Mouse (Mus musculus) thymus, adult 2 months (tissue): ENCODE measurements around the gene Fam111a. TPM values are rescaled to one million over a fixed set of nuclear protein-coding genes. Genes with fewer than 3 reads are reported as not detected.

ENCODE experiments used
- DNase-seq: peaks from one replicate; pipeline ENCODE4 v3.0.0; 2021
- H3K27ac ChIP-seq: fragments of 200-500 bp; 2 replicates; pipeline ENCODE4 v1.5.1; 2012; ENCODE audit warnings: low read length, control low read depth; ENCODE audit not compliant: control insufficient read depth, insufficient read depth
- H3K27me3 ChIP-seq: fragments of 200-500 bp; 2 replicates; pipeline ENCODE4 v1.6.1; 2012; ENCODE audit warnings: mild to moderate bottlenecking, low read length, moderate library complexity, mixed read lengths; ENCODE audit not compliant: control insufficient read depth, insufficient read depth
- H3K36me3 ChIP-seq: fragments of 200-500 bp; 2 replicates; pipeline ENCODE4 v1.6.1; 2012; ENCODE audit warnings: mild to moderate bottlenecking, low read length, moderate library complexity; ENCODE audit not compliant: control insufficient read depth, insufficient read depth
- H3K4me1 ChIP-seq: fragments of 200-500 bp; replicated peaks from 2 replicates; pipeline ENCODE4 v1.6.1; 2012; ENCODE audit warnings: low read length; ENCODE audit not compliant: control insufficient read depth, insufficient read depth
- H3K4me3 ChIP-seq: fragments of 200-500 bp; 2 replicates; pipeline ENCODE4 v1.5.1; 2012; ENCODE audit warnings: mild to moderate bottlenecking, low read length, control low read depth, moderate library complexity; ENCODE audit not compliant: control insufficient read depth, insufficient read depth
- CTCF ChIP-seq: fragments of 200-500 bp; IDR thresholded peaks from 2 replicates; pipeline ENCODE4 v1.5.1; 2012; ENCODE audit warnings: mild to moderate bottlenecking, control low read depth, low read length, moderate library complexity, borderline replicate concordance; ENCODE audit not compliant: control insufficient read depth, poor library complexity, insufficient read depth; ENCODE audit errors: extremely low read depth
- POLR2A ChIP-seq: fragments of 200-500 bp; IDR thresholded peaks from 2 replicates; pipeline ENCODE4 v1.6.1; 2012; ENCODE audit warnings: mild to moderate bottlenecking, low read length, control low read depth, moderate library complexity; ENCODE audit not compliant: control insufficient read depth, poor library complexity, insufficient read depth; ENCODE audit errors: extremely low read depth
- WGBS: fragments of 180-500 bp; shearing (Covaris S2); methylation state at CpG from one replicate; pipeline ENCODE4 v1.1.7; 2018; 5-methylcytosine and 5-hydroxymethylcytosine counted together
- polyA plus RNA-seq: library from polyadenylated mRNA; depleted of rRNA; stranded (reverse); fragments of >200 nt; gene quantifications from 2 replicates; pipeline ENCODE4 v1.2.3, GENCODE M21; 2012

Gene Fam111a
- polyA plus RNA-seq, 1 experiment: 4.4 TPM

DNA sequence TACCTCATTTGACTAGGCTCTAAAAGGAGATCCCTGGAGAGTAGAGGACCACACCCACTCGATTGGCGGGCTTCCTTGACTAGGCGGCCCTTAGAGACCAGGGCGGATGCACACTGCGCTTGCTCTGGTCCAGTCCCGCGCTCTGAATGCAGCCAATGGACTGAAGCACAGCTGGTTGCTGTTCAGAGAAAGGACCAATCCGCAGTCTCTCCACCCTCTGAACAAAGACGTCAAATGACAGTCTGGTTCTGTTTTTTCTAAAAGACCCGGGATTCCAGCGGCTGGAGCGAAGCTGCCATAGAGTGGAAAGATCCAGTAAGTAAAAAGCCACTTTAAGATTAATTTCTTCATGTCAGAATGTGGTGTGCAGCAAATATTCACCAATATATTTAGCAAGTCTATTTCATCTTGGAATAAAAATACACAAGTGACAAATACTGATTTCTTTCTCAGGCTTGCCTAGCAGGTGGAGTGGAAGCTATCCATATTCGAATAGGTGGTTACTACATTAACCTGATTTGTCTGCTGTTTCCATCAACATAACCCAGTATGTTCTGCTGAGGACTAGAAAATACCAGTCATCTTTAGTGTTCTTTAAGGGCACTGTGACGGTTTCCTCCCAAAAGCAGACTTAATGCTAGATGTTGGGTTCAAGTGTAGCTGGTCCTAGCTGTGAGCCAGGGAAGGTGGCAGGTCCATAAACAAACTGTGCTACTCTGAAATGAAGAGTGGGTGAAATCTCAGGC is 27.9 kb downstream of the Fam111a start:
- Histone ChIP-seq H3K27me3 (no peaks in the 10 kb centered on the region), H3K36me3 (0 out of 2 replicates have a peak, but pooled peaks cover 4% of the 10 kb centered on the region), H3K4me1 (peaks cover 21% of the 10 kb centered on the region), H3K27ac (peak overlapping the region; percentile 74; the same call in 1 of the 2 replicates), H3K4me3 (peak overlapping the region; percentile 48)
- 2% methylated on average over 14 of the region's 14 CpGs for WGBS
- peak; percentile 70 for DNase-seq
- no peak for TF ChIP-seq POLR2A
- no peak for TF ChIP-seq CTCF

DNA sequence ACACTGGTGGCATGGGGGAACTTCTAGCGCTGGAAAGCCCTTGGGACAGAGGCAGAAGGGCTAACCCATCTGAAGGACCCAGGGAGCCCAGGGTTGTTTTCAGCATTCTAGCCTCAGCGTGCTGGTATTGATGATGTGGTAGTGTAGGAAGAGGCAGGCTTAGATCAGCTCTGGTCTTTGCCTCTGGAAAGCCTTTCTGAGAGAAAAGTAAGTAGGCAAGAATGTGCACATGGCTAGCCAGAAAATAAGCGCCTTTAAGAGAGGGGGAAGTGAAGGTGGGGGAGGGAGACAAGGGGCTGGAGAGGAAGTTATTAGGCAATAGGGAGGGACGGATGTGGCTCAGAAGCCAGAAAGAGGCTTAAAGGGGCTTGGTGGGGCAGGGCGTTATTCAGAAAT is 28.5 kb downstream of the Fam111a start:
- H3K36me3 ChIP-seq: 0 out of 2 replicates have a peak, but pooled peaks cover 4% of the 10 kb centered on the region
- WGBS: 2% methylated on average over 5 of the region's 5 CpGs
- peak overlapping the region; percentile 48 for H3K4me3 ChIP-seq
- no peaks in the 10 kb centered on the region for H3K27me3 ChIP-seq
- no peak for TF ChIP-seq POLR2A
- no peak for TF ChIP-seq CTCF
- DNase-seq: no peak
- peaks cover 21% of the 10 kb centered on the region for H3K4me1 ChIP-seq
- H3K27ac ChIP-seq: peak overlapping the region; percentile 74; the same call in 1 of the 2 replicates

DNA sequence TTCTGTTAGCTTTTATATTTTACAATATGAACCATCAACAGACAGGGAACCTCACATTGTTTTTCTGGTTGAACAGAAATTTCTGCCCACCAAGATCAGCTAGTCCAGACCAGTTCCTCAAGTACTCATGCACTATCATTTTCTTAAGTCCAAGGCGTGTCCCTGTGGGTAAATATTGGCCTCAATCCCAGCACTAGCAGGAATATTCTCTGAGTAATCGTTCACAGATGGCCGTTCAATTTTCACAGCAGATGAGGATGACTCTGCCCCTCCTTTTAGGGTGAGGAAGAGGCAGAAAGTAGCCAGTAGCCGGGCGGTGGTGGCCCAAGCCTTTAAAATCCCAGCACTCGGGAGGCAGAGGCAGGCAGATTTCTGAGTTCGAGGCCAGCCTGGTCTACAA is 29.6 kb downstream of the Fam111a start:
- Histone ChIP-seq H3K27ac (no peak overlapping the region), H3K27me3 (no peaks in the 10 kb centered on the region), H3K36me3 (0 out of 2 replicates have a peak, but pooled peaks cover 4% of the 10 kb centered on the region), H3K4me3 (no peak overlapping the region), H3K4me1 (peaks cover 21% of the 10 kb centered on the region)
- TF ChIP-seq POLR2A (no peak), CTCF (no peak)
- 84% methylated on average over 7 of the region's 7 CpGs for WGBS
- no peak for DNase-seq

- 72% methylated on average over 2 of the region's 2 CpGs for WGBS
- Histone ChIP-seq H3K4me3 (no peak overlapping the region), H3K27ac (no peak overlapping the region), H3K27me3 (no peaks in the 10 kb centered on the region), H3K36me3 (0 out of 2 replicates have a peak, but pooled peaks cover 4% of the 10 kb centered on the region), H3K4me1 (peaks cover 21% of the 10 kb centered on the region)
- DNase-seq: no peak
- TF ChIP-seq CTCF (no peak), POLR2A (no peak)
These were observed 30.0 kb downstream of the Fam111a start for GRCm38 (mm10) chr19:12575514-12575913.

DNA sequence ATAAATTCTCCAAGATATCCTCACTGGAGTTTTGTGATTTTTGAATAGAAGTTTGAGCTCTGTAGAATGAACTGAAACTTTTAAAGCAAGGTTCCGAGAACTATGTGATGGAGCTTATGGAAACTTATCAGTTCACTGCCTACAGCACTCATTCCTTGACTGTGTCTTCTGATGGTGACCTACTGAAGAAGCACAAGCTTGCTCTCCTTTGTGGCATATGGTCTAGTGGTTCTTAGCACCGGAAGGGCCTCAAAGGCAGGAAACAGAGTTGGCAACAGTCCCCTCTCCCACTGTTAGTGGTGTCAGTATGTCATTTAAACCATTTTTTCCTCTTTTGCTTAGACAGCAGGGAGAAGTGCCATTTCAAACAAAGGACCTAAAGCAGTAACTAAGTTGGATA is 31.1 kb downstream of the Fam111a start:
- Histone ChIP-seq H3K27me3 (no peaks in the 10 kb centered on the region), H3K27ac (no peak overlapping the region), H3K36me3 (0 out of 2 replicates have a peak, but pooled peaks cover 4% of the 10 kb centered on the region), H3K4me1 (peaks cover 21% of the 10 kb centered on the region), H3K4me3 (no peak overlapping the region)
- no peak for TF ChIP-seq CTCF
- TF ChIP-seq POLR2A: no peak
- no peak for DNase-seq
- 50% methylated on average over 2 of the region's 2 CpGs for WGBS

GRCm38 (mm10) chr19:12585310-12585709 is 39.8 kb downstream of the Fam111a start:
- H3K4me3 ChIP-seq: no peak overlapping the region
- H3K36me3 ChIP-seq: peaks cover 17% of the 10 kb centered on the region
- H3K27me3 ChIP-seq: no peaks in the 10 kb centered on the region
- WGBS: 83% methylated on average over 4 of the region's 4 CpGs
- no peaks in the 10 kb centered on the region for H3K4me1 ChIP-seq
- DNase-seq: no peak
- H3K27ac ChIP-seq: no peak overlapping the region
- TF ChIP-seq CTCF (no peak), POLR2A (no peak)
